Mouse (Mus musculus): ENCODE data around the gene Sox3. TPM values are rescaled to one million over a fixed set of nuclear protein-coding genes. Genes with fewer than 3 reads are reported as not detected.

Gene Sox3
- polyA plus RNA-seq (2015; fragmentation: Nextera tagmentation; extraction: Ambion mirVana): 0.08 and 0.17 TPM in 2 replicates

- 18% methylated on average over 70 of the region's 92 CpGs for WGBS
- no peak within 1 kb of the TSS for H3K9ac ChIP-seq (ENCODE audit: low read length)
- no peak within 1 kb of the TSS for H3K27ac ChIP-seq (replicated peaks)
- peak within 1 kb of the TSS; percentile 57 for H3K4me2 ChIP-seq (replicated peaks; ENCODE audit: low read depth)
- TF ChIP-seq EP300 (optimal IDR thresholded peaks at IDR 0.05) (no peak), CTCF (IDR thresholded peaks at IDR 0.05; ENCODE audit: low read depth) (no peak)
- ATAC-seq (ENCODE audit: low FRiP score, low TSS enrichment) (no peak), DNase-seq (ENCODE audit: low spot score) (peak; percentile 13)
- H3K9me3 ChIP-seq (ENCODE audit: control insufficient read depth, low read length): no peaks in the 10 kb centered on the region
- H3K27me3 ChIP-seq (ENCODE audit: control insufficient read depth, insufficient read depth, low read length): no peaks in the 10 kb centered on the region
- H3K4me1 ChIP-seq (replicated peaks; ENCODE audit: control insufficient read depth, insufficient read depth): no peaks in the 10 kb centered on the region
- no peaks in the 10 kb centered on the region for H3K36me3 ChIP-seq (ENCODE audit: control insufficient read depth, insufficient read depth, low read length)
- H3K4me3 ChIP-seq (ENCODE audit: low read depth, low read length): peak within 1 kb of the TSS; percentile 43
Observed at GRCm38 (mm10) chrX:60892801-60893681, at the start of gene Sox3. TSS of gene Sox3 (minus strand) at chrX:60893430.

DNA sequence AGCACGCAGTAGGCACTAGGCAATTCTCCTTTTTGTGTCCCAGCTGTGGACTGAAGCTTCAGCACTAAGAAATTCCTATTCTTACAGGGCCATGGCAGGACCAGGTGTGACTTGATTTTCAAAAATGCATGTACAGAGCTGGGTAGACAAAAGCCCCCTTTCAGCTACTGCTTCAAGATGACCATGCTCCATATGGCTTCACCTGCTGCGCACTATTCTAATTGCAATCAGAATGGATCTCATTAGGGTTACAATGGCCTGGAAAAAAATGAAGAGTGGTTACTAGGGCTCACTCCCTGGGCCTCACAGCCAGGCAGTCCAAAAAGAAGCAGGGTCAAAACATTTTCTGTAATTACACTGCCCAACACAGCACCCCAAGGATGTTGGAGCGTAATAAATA is 47.0 kb upstream of the Sox3 start:
- no peak for DNase-seq (ENCODE audit: low spot score)
- Histone ChIP-seq H3K4me1 (replicated peaks; ENCODE audit: control insufficient read depth, insufficient read depth) (no peaks in the 10 kb centered on the region), H3K9ac (ENCODE audit: low read length) (no peak overlapping the region), H3K27me3 (ENCODE audit: control insufficient read depth, insufficient read depth, low read length) (no peaks in the 10 kb centered on the region), H3K36me3 (ENCODE audit: control insufficient read depth, insufficient read depth, low read length) (no peaks in the 10 kb centered on the region), H3K27ac (replicated peaks) (no peak overlapping the region), H3K9me3 (ENCODE audit: control insufficient read depth, low read length) (no peaks in the 10 kb centered on the region), H3K4me2 (replicated peaks; ENCODE audit: low read depth) (no peak overlapping the region), H3K4me3 (ENCODE audit: low read depth, low read length) (no peak overlapping the region)
- 91% methylated on average over 3 of the region's 3 CpGs for WGBS
- TF ChIP-seq EP300 (optimal IDR thresholded peaks at IDR 0.05) (no peak), CTCF (IDR thresholded peaks at IDR 0.05; ENCODE audit: low read depth) (no peak)
- ATAC-seq (ENCODE audit: low FRiP score, low TSS enrichment): no peak

DNA sequence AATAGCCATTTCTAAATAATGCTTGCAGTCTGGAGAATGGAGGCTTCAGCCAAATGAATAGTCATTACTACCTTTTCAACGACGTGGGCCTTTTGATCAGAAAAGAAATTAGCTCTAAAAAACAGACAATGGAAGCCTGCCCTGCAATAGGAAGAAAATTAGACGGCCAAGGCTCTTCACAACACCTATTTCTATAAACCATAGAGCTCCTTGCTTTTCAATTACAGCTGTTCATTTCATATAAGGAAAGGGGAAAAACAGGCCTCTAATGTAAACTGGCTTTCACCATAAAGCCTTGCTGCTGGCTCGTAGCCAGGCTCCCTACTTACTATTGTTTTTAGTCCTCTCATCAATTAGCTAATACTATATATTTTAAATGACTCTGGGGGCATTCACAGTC is 6.3 kb upstream of the Sox3 start:
- TF ChIP-seq CTCF (IDR thresholded peaks at IDR 0.05; ENCODE audit: low read depth): no peak
- no peak for TF ChIP-seq EP300 (optimal IDR thresholded peaks at IDR 0.05)
- Histone ChIP-seq H3K36me3 (ENCODE audit: control insufficient read depth, insufficient read depth, low read length) (no peaks in the 10 kb centered on the region), H3K4me2 (replicated peaks; ENCODE audit: low read depth) (no peak overlapping the region), H3K27me3 (ENCODE audit: control insufficient read depth, insufficient read depth, low read length) (no peaks in the 10 kb centered on the region), H3K9me3 (ENCODE audit: control insufficient read depth, low read length) (no peaks in the 10 kb centered on the region), H3K9ac (ENCODE audit: low read length) (no peak overlapping the region), H3K27ac (replicated peaks) (no peak overlapping the region), H3K4me3 (ENCODE audit: low read depth, low read length) (no peak overlapping the region), H3K4me1 (replicated peaks; ENCODE audit: control insufficient read depth, insufficient read depth) (no peaks in the 10 kb centered on the region)
- DNase-seq (ENCODE audit: low spot score): no peak
- 34% methylated on average over 4 of the region's 4 CpGs for WGBS
- no peak for ATAC-seq (ENCODE audit: low FRiP score, low TSS enrichment)

- H3K27ac ChIP-seq (replicated peaks): no peak overlapping the region
- H3K4me1 ChIP-seq (replicated peaks; ENCODE audit: control insufficient read depth, insufficient read depth): no peaks in the 10 kb centered on the region
- DNase-seq (ENCODE audit: low spot score): no peak
- no peaks in the 10 kb centered on the region for H3K27me3 ChIP-seq (ENCODE audit: control insufficient read depth, insufficient read depth, low read length)
- no peak overlapping the region for H3K4me3 ChIP-seq (ENCODE audit: low read depth, low read length)
- TF ChIP-seq EP300 (optimal IDR thresholded peaks at IDR 0.05): no peak
- no peak for TF ChIP-seq CTCF (IDR thresholded peaks at IDR 0.05; ENCODE audit: low read depth)
- 17% methylated on average over 18 of the region's 18 CpGs for WGBS
- H3K4me2 ChIP-seq (replicated peaks; ENCODE audit: low read depth): no peak overlapping the region
- H3K9me3 ChIP-seq (ENCODE audit: control insufficient read depth, low read length): no peaks in the 10 kb centered on the region
- no peaks in the 10 kb centered on the region for H3K36me3 ChIP-seq (ENCODE audit: control insufficient read depth, insufficient read depth, low read length)
- H3K9ac ChIP-seq (ENCODE audit: low read length): no peak overlapping the region
- ATAC-seq (ENCODE audit: low FRiP score, low TSS enrichment): no peak
Observed at GRCm38 (mm10) chrX:60898641-60899040, 5.4 kb upstream of the Sox3 start.

- Histone ChIP-seq H3K4me2 (replicated peaks; ENCODE audit: low read depth) (no peak overlapping the region), H3K4me1 (replicated peaks; ENCODE audit: control insufficient read depth, insufficient read depth) (no peaks in the 10 kb centered on the region), H3K9me3 (ENCODE audit: control insufficient read depth, low read length) (no peaks in the 10 kb centered on the region), H3K27ac (replicated peaks) (no peak overlapping the region), H3K36me3 (ENCODE audit: control insufficient read depth, insufficient read depth, low read length) (no peaks in the 10 kb centered on the region), H3K9ac (ENCODE audit: low read length) (no peak overlapping the region), H3K4me3 (ENCODE audit: low read depth, low read length) (no peak overlapping the region), H3K27me3 (ENCODE audit: control insufficient read depth, insufficient read depth, low read length) (no peaks in the 10 kb centered on the region)
- no peak for TF ChIP-seq EP300 (optimal IDR thresholded peaks at IDR 0.05)
- no peak; the same call in 1 of the 2 replicates for TF ChIP-seq CTCF (IDR thresholded peaks at IDR 0.05; ENCODE audit: low read depth)
- DNase-seq (ENCODE audit: low spot score) (no peak), ATAC-seq (ENCODE audit: low FRiP score, low TSS enrichment) (no peak)
- 11% methylated on average over 13 of the region's 13 CpGs for WGBS
Observed at GRCm38 (mm10) chrX:60896296-60896695, 3.1 kb upstream of the Sox3 start.

DNA sequence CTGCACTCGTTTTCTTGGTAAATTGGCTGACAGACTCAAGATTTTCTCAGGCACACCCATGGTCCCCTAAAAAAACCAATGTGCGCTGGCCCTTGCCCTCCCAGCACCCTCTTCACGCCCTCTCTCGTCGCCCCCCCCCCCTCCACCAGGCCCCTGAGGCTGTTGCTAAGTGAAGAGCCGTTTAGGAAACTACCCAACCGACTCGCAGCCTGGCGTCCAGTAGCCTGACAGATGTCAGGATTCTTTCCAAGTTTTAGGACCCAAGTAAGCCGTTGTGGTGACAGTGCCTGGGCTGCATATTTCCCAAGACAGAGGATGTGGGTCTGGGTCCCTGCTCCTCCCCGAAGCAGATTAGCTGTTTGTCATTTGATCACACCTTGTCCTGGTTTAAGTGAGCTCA is 2.2 kb upstream of the Sox3 start:
- H3K36me3 ChIP-seq (ENCODE audit: control insufficient read depth, insufficient read depth, low read length): no peaks in the 10 kb centered on the region
- H3K4me2 ChIP-seq (replicated peaks; ENCODE audit: low read depth): no peak overlapping the region
- TF ChIP-seq CTCF (IDR thresholded peaks at IDR 0.05; ENCODE audit: low read depth) (no peak), EP300 (optimal IDR thresholded peaks at IDR 0.05) (no peak)
- no peaks in the 10 kb centered on the region for H3K4me1 ChIP-seq (replicated peaks; ENCODE audit: control insufficient read depth, insufficient read depth)
- H3K4me3 ChIP-seq (ENCODE audit: low read depth, low read length): no peak overlapping the region
- H3K27me3 ChIP-seq (ENCODE audit: control insufficient read depth, insufficient read depth, low read length): no peaks in the 10 kb centered on the region
- H3K27ac ChIP-seq (replicated peaks): no peak overlapping the region
- no peak for DNase-seq (ENCODE audit: low spot score)
- H3K9ac ChIP-seq (ENCODE audit: low read length): no peak overlapping the region
- no peak for ATAC-seq (ENCODE audit: low FRiP score, low TSS enrichment)
- 33% methylated on average over 11 of the region's 11 CpGs for WGBS
- no peaks in the 10 kb centered on the region for H3K9me3 ChIP-seq (ENCODE audit: control insufficient read depth, low read length)

Measured in stomach, postnatal 0 days (tissue).